Mouse (Mus musculus) liver, adult (tissue): ENCODE results near the gene F2r.

Experiments
- GATA4 ChIP-seq: IDR thresholded peaks from 2 replicates; pipeline ENCODE4 v1.6.1; 2014; ENCODE audit warnings: mild to moderate bottlenecking, low read length; ENCODE audit not compliant: insufficient replicate concordance

F2r gene

GRCm38 (mm10) chr13:95618309-95618712 is at the start of gene F2r:
Gene F2r, minus strand, starts transcription at chr13:95618487.
- TF ChIP-seq GATA4, result no peak; the same call in 1 of the 2 replicates

DNA sequence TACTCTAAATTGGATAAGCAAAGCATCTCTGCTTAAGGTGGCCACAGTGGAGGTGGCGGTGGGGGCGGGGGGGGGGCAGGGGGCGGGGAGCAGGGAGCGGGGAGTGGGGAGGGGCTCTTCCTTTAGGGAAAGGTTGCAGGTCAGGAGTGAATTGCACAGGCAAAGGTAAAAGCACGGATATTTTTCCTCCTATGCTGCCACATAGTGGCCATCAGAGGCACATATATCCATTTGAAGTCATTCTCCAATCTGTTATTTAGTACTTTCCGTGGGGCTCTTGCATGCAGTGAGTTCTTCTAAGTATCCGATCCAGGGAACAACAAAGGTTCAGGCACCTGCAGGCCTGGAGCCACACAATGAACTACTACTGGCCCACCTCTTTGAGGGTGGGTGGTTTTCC is 49.0 kb upstream of the F2r start:
- no peak for TF ChIP-seq GATA4

GRCm38 (mm10) chr13:95665644-95666356 is 47.5 kb upstream of the F2r start:
- TF ChIP-seq GATA4, result no peak

GRCm38 (mm10) chr13:95663834-95664233 is 45.5 kb upstream of the F2r start:
- no peak for TF ChIP-seq GATA4

DNA sequence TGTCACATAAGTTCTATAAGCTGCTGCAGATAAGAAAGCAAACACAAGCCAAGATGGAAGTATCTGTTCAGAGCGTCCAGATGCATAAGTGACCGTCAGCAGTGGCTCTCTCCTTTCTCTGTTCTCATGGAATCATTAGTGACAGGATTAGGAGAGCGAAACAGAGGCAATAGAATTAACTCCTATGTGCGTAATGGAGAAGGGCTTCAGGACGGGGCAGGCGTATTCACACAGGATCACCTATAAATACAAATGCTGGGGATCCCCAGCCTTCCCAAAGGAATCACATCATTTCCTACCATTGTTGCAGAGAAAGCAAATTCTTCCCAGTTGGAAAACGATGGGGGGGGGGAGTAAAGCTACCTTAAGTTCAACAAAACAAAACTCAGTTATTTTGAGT is 41.1 kb upstream of the F2r start:
- TF ChIP-seq GATA4, result no peak

DNA sequence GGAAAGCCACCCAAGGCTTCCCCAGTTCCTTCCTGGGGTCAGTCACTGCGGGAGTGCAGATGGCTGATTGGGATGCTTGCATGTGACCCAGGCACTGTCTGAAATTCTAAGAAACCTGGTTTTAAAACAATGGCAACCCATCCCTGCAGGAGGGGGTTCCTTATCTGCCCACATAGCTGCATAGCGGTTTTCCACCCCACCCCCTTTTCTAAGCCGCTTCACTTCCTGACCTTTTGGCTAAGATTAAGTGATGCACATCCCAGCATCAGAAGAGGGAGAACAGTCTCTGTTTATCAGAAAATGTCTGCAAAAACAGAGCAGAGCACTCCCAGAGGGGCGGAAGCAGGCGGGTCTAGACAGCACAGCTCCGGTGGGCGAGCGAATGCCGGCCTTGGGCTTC is 38.9 kb upstream of the F2r start:
- TF ChIP-seq GATA4, result peak; percentile 98

DNA sequence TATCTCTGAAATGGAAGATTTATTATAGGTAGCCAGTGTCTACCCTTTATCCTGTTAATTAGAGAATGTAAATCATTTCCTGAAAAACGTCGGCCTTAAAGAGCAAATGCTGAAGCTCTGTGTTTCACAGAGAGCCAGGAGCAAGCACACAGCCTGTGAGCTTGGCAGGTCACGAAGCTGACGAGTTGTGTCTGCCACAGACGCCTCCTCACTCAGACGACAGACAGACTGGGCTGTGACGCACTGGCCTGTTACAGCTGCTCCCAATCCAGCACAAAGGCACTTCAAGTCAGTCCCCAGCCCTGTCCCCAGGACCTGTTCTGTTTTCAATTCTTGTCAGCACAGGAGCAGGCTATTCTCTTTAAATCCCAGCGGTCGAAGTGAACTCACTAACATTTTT is 37.0 kb upstream of the F2r start:
- no peak for TF ChIP-seq GATA4

- TF ChIP-seq GATA4, result no peak
Measured at GRCm38 (mm10) chr13:95653696-95654095, 35.4 kb upstream of the F2r start.

DNA sequence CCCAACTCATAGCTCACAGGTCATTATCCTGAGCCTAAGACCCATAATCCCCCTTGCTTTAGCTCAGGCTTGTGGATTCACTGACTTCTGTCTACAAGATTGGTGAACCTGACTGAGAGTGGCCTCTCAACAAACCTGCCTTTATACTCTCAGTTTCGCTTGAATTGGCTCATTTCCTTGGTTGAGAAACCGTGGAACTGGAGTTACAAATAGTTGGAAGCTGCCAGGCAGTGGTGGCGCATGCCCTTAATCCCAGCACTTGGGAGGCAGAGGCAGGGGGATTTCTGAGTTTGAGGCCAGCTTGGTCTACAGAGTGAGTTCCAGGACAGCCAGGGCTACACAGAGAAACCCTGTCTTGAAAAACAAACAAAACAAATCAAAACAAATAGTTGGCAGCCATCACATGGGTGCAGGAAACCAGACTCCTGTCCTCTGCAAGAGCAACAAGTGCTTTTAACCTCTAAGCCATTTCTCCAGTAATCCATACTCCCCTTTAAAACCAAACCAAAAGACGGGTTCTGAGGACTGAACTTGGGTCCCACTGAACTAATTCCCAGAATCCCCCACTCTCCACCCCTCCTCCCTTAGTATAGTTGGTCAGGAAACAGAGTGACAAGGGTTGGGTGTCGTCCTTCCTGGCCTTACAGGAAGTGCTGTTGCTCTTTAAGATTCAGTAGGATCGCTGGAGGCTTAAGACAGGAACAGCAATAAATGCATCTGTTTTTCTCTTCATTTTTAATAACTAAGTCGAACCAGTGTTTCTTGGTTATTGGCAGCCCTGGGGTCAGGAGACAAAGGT is 33.8 kb upstream of the F2r start:
- no peak for TF ChIP-seq GATA4

GRCm38 (mm10) chr13:95649941-95650340 is 31.7 kb upstream of the F2r start:
- TF ChIP-seq GATA4, result no peak

DNA sequence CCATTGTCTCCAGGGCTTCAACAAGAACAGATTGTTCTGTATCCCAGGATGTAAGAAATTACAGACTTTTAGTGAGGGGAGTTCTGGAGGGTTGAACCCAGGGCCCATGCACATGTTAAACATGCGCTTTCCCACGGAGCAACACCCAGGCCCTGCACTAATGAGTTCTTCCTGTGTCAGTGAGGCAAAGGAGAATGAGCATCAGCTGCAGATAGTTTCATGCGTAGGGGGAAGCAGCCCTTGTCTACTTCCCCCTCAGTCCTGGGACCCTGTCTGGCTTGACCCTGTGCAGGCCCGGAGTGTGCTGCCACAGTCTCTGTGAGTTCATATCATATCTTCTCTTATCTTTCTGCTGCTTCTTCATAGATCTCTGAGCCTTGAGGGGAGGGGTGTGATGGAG is 29.0 kb upstream of the F2r start:
- TF ChIP-seq GATA4, result no peak

DNA sequence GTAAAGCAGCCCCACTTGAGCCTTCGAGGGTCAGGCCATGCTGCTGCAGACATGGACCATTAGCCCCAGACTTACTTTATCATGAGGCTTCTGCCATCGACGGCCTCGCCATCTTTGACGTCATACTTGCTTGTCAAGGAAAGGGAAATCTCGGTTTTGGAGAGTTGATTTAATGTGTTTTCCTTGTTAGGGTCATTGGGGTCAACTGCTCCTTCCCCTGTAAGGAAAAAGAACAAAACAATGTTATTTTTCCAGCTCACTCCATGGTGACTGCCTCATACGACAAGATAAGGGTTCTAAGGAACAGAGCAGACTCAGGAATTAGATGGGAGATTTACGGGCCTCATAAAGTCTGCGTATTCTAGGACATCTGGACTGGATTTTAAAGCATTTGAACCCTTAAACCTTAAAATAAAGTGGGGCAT is 28.4 kb upstream of the F2r start:
- peak; percentile 87 for TF ChIP-seq GATA4

- TF ChIP-seq GATA4, result no peak
Measured at GRCm38 (mm10) chr13:95643740-95644139, 25.5 kb upstream of the F2r start.

DNA sequence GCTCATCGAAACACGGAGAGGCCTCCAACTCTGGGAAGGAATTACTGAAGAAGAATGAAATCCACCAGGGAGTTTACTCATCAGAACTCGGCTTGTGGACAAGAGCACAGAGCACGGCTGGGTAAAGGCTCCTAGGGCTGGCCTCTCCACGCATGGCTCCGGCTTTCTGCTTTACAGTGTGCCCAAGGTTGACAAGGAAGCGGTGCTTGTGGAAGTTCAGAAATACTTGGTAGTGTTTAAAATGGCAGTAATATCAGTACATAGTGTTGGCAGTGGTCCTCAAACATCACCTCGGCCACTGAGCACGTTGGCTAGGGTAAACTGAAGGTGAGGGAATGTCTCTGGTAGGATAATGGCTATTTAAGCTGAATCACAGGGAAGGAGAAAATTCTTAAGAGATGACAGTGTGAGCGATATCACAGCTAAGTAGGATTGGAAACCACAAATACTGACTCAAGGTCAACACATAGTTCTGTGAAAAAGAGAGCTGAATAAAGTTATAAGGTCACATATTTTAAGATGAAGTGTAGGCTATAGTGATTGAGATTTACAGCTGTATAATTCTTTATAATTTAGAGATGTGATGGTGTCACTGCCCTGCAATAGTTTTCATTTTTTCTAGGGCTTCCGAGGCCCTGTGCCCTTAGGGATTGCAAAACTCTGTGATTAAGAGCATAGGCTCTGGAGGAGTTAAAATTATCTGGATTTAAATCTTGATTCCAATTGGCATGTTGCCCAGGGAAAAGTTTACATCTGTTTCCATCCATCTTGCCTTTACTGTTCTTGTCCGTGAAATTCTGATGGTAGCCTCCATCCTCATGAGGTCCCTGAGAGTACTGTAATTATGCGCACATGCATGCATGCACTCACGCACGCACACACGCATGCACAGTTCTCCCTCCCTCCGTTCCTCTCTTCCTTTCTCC is 23.0 kb upstream of the F2r start:
- TF ChIP-seq GATA4, result no peak

GRCm38 (mm10) chr13:95640408-95640807 is 22.1 kb upstream of the F2r start:
- TF ChIP-seq GATA4, result no peak

DNA sequence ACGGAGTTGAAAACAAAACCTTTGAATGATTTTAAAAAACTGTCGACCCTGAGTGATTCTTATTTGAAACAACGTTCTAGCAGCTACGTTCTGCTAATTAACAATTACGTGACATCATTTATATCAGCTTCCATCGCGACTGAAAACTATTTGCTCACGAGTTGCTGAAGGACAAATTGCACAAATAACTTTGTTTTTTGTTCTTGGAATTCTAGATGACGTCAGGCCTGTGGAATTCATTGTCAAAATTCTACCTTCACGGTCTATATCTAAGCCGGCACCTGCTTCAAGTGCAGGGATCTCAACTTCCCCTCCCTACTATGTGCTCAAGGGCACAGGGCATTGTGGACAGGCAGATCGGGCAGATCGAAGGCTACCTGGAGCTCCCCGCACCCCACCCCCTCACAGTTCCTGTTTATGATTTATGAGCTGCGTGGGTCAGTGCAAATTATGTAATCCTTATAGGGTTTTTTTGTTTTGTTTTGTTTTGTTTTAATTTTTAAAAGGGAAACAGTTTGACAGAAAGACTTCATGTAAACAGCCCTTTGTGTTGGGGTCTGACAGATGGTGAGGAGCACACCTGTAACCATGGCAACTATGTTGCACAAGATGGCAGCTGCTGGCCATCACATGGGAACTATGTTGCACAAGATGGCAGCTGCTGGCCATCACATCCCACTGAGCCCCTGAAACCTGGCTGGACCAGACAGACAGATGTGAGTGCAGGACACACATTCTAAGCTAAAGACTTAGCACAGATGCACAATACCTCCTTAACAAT is 21.2 kb upstream of the F2r start:
- TF ChIP-seq GATA4, result no peak
